Mouse (Mus musculus) kidney, postnatal 4 days (tissue): ENCODE measurements around the gene Ifnl2.

Experiments
- DNase-seq, 2 experiments: peaks; one replicate each; pipeline ENCODE4 v3.0.0; 2021; ENCODE audit warnings: mixed read lengths in 2 of 2

Gene Ifnl2

GRCm38 (mm10) chr7:28490410-28490809, 19.8 kb downstream of the Ifnl2 start:
- DNase-seq: peak; percentile 76 to 84

GRCm38 (mm10) chr7:28488030-28488491, 22.2 kb downstream of the Ifnl2 start:
- DNase-seq: peak; percentile 40 to 61

- no peak for DNase-seq
These were observed 26.1 kb downstream of the Ifnl2 start for GRCm38 (mm10) chr7:28484192-28484591.

- no peak for DNase-seq
These were observed 27.4 kb downstream of the Ifnl2 start for GRCm38 (mm10) chr7:28482854-28483253.

GRCm38 (mm10) chr7:28478854-28479253, 31.4 kb downstream of the Ifnl2 start:
- peak; percentile 62 to 67 for DNase-seq

- no peak for DNase-seq
These were observed 32.9 kb downstream of the Ifnl2 start for GRCm38 (mm10) chr7:28477363-28477762.

GRCm38 (mm10) chr7:28476191-28476590, 34.1 kb downstream of the Ifnl2 start:
- DNase-seq: no peak

GRCm38 (mm10) chr7:28467213-28467751, 43.0 kb downstream of the Ifnl2 start:
- DNase-seq: peak; percentile 83 to 90

- DNase-seq: peak; percentile 52 to 64
These were observed 43.5 kb downstream of the Ifnl2 start for GRCm38 (mm10) chr7:28466721-28467212.

- peak; percentile 81 to 90 for DNase-seq
These were observed 45.6 kb downstream of the Ifnl2 start for GRCm38 (mm10) chr7:28464416-28465212.

GRCm38 (mm10) chr7:28462769-28463168, 47.5 kb downstream of the Ifnl2 start:
- DNase-seq: no peak

- no peak for DNase-seq
These were observed 49.9 kb downstream of the Ifnl2 start for GRCm38 (mm10) chr7:28460361-28460760.
